Mouse (Mus musculus) bone marrow, adult 2 months (tissue): ENCODE measurements around the gene Mpg.

Experiments
- CTCF ChIP-seq: fragments of 200-500 bp; IDR thresholded peaks from 2 replicates; pipeline ENCODE4 v1.5.1; 2011; ENCODE audit warnings: low read length, control low read depth; ENCODE audit not compliant: control insufficient read depth, insufficient read depth
- POLR2A ChIP-seq: fragments of 200-500 bp; IDR thresholded peaks from 2 replicates; pipeline ENCODE4 v1.6.1; 2011; ENCODE audit warnings: low read depth, mild to moderate bottlenecking, control low read depth, low read length, borderline replicate concordance; ENCODE audit not compliant: control insufficient read depth

- TF ChIP-seq POLR2A (no peak), CTCF (no peak)
Observed at GRCm38 (mm10) chr11:32189434-32189833, 36.9 kb upstream of the Mpg start.
